In genomic region chr15:77811099-77811760, GRCm38 (mm10) we compare ENCODE assay signal across 14 mouse cellular contexts. TPM values are rescaled to one million over a fixed set of nuclear protein-coding genes. Genes with fewer than 3 reads are reported as not detected.
DNase-seq lines count a peak whose midpoint lies in the region; ATAC-seq lines count a peak whose summit lies in the region.
"Had no signal": no experiment of that assay in that cellular context is flagged by ENCODE, and none has a peak within 500 bp of the region (broad histone marks: within the 10 kb centered on the region; RNA-seq: fewer than 3 reads in every experiment).

No protein-coding gene starts in this region.

- no peak overlapping the region for H3K4me2 ChIP-seq in heart, embryonic 14.5 days (ENCODE audit: low read length)
- H3K4me2 ChIP-seq in midbrain, embryonic 13.5 days (replicated peaks), result no peak overlapping the region
- no peak overlapping the region for H3K4me2 ChIP-seq in midbrain, embryonic 16.5 days (ENCODE audit: low read length)
- H3K4me2 ChIP-seq in midbrain, embryonic 15.5 days, result no peak overlapping the region
- H3K4me2 ChIP-seq: intestine, embryonic 15.5 days; liver, embryonic 11.5 days had no signal

- no peaks in the 10 kb centered on the region for H3K9me3 ChIP-seq in heart, embryonic 14.5 days (ENCODE audit: control insufficient read depth, low read length)
- no peaks in the 10 kb centered on the region for H3K9me3 ChIP-seq in midbrain, embryonic 13.5 days
- H3K9me3 ChIP-seq in midbrain, embryonic 16.5 days (replicated peaks; ENCODE audit: control insufficient read depth, low read length, poor library complexity, severe bottlenecking), result no peaks in the 10 kb centered on the region
- H3K9me3 ChIP-seq in midbrain, embryonic 15.5 days, result no peaks in the 10 kb centered on the region
- H3K9me3 ChIP-seq: intestine, embryonic 15.5 days had no signal

- no peak for DNase-seq in heart, postnatal 25 days (ENCODE audit: low spot score)
- no peak for DNase-seq in Muller cell, postnatal 12 days (ENCODE audit: inconsistent ontology term)
- DNase-seq: cerebellum, postnatal 10 days; kidney, postnatal 36 days; thymus, postnatal 14 days had no signal

- H3K4me1 ChIP-seq in heart, embryonic 14.5 days (ENCODE audit: control insufficient read depth in 2 of 2, insufficient read depth in 2 of 2, low read length in 2 of 2), result peaks cover 43 to 79% of the 10 kb centered on the region in 2 experiments
- H3K4me1 ChIP-seq in midbrain, embryonic 13.5 days (replicated peaks), result peaks cover 18% of the 10 kb centered on the region
- H3K4me1 ChIP-seq in midbrain, embryonic 16.5 days (ENCODE audit: control insufficient read depth, insufficient read depth, low read length), result peaks cover 8% of the 10 kb centered on the region; the same call in 1 of the 2 replicates
- peaks cover 70% of the 10 kb centered on the region for H3K4me1 ChIP-seq in brown adipose tissue, adult 24 weeks (ENCODE audit: control insufficient read depth, insufficient read depth, insufficient read length, low read length)
- H3K4me1 ChIP-seq in midbrain, embryonic 15.5 days, result peaks cover 21% of the 10 kb centered on the region

- WGBS in heart, embryonic 14.5 days, result 35% methylated on average over 11 of the region's 11 CpGs
- WGBS in midbrain, embryonic 13.5 days, result 66% methylated on average over 11 of the region's 11 CpGs
- 56% methylated on average over 11 of the region's 11 CpGs for WGBS in midbrain, embryonic 16.5 days
- WGBS in midbrain, embryonic 15.5 days, result 45% methylated on average over 11 of the region's 11 CpGs

- H3K36me3 ChIP-seq in heart, embryonic 14.5 days (ENCODE audit: control insufficient read depth, insufficient read depth, low read length), result peaks cover 67% of the 10 kb centered on the region
- H3K36me3 ChIP-seq in midbrain, embryonic 13.5 days, result peaks cover 14% of the 10 kb centered on the region
- 0 out of 2 replicates have a peak, but pooled peaks cover 3% of the 10 kb centered on the region for H3K36me3 ChIP-seq in midbrain, embryonic 16.5 days (ENCODE audit: control insufficient read depth, insufficient read depth, low read length)
- no peaks in the 10 kb centered on the region; the same call in 1 of the 2 replicates for H3K36me3 ChIP-seq in midbrain, embryonic 15.5 days (replicated peaks)

- no peak overlapping the region for H3K4me3 ChIP-seq in heart, embryonic 14.5 days (ENCODE audit: control insufficient read depth in 1 of 2, insufficient read depth in 1 of 2, low read depth in 1 of 2, low read length in 2 of 2)
- no peak overlapping the region for H3K4me3 ChIP-seq in midbrain, embryonic 13.5 days (replicated peaks)
- no peak overlapping the region for H3K4me3 ChIP-seq in midbrain, embryonic 16.5 days (ENCODE audit: low read depth, low read length)
- H3K4me3 ChIP-seq in brown adipose tissue, adult 24 weeks (ENCODE audit: insufficient read depth, low read depth, low read length), result no peak overlapping the region
- no peak overlapping the region for H3K4me3 ChIP-seq in midbrain, embryonic 15.5 days
- H3K4me3 ChIP-seq: intestine, embryonic 15.5 days had no signal

- peak overlapping the region; percentile 52; the same call in 1 of the 2 replicates for H3K9ac ChIP-seq in heart, embryonic 14.5 days (ENCODE audit: low read length)
- no peak overlapping the region for H3K9ac ChIP-seq in midbrain, embryonic 13.5 days (replicated peaks)
- H3K9ac ChIP-seq in midbrain, embryonic 16.5 days (ENCODE audit: low read depth, low read length), result no peak overlapping the region
- no peak overlapping the region for H3K9ac ChIP-seq in midbrain, embryonic 15.5 days
- H3K9ac ChIP-seq: intestine, embryonic 15.5 days had no signal

- H3K27me3 ChIP-seq in heart, embryonic 14.5 days (ENCODE audit: control insufficient read depth, insufficient read depth, low read length), result no peaks in the 10 kb centered on the region
- no peaks in the 10 kb centered on the region for H3K27me3 ChIP-seq in midbrain, embryonic 13.5 days
- no peaks in the 10 kb centered on the region for H3K27me3 ChIP-seq in midbrain, embryonic 16.5 days (ENCODE audit: control insufficient read depth, insufficient read depth, low read depth, low read length)
- no peaks in the 10 kb centered on the region for H3K27me3 ChIP-seq in midbrain, embryonic 15.5 days (replicated peaks)
- H3K27me3 ChIP-seq: intestine, embryonic 15.5 days had no signal

- 0 out of 2 replicates have a peak, but pooled peaks have one; percentile 57 for ATAC-seq in heart, embryonic 14.5 days (ENCODE audit: insufficient number of reproducible peaks, insufficient read depth, low FRiP score, low read depth)
- peak; percentile 57; the same call in 1 of the 2 replicates for ATAC-seq in midbrain, embryonic 13.5 days
- ATAC-seq in midbrain, embryonic 16.5 days, result no peak
- ATAC-seq in midbrain, embryonic 15.5 days (replicated peaks), result no peak
- ATAC-seq: forebrain, embryonic 14.5 days; intestine, embryonic 15.5 days; lung, postnatal 0 days had no signal

- intact Hi-C loops in heart, postnatal 25 days (cut with DNase I), result no loop called here

- peak overlapping the region; percentile 71 to 81 for H3K27ac ChIP-seq in heart, embryonic 14.5 days (replicated peaks in 1 of 2; ENCODE audit: control insufficient read depth in 1 of 2, insufficient read depth in 1 of 2, low read depth in 2 of 2, low read length in 2 of 2)
- H3K27ac ChIP-seq in midbrain, embryonic 13.5 days, result peak overlapping the region; percentile 19
- no peak overlapping the region for H3K27ac ChIP-seq in midbrain, embryonic 16.5 days (ENCODE audit: low read length)
- H3K27ac ChIP-seq in brown adipose tissue, adult 24 weeks (replicated peaks; ENCODE audit: low read depth, low read length), result 0 out of 2 replicates have a peak overlapping the region, but pooled peaks have one; percentile 6
- H3K27ac ChIP-seq in midbrain, embryonic 15.5 days, result 0 out of 2 replicates have a peak overlapping the region, but pooled peaks have one; percentile 12
- H3K27ac ChIP-seq: intestine, embryonic 15.5 days had no signal

RNA-seq across cellular contexts. Expression of gene Myh9, which starts 30.7 kb away (rescaled TPM):
- 31.0 and 32.8 TPM in 2 replicates for polyA plus RNA-seq in heart, embryonic 14.5 days (2014; fragmentation: Nextera tagmentation; extraction: Ambion mirVana)
- total RNA-seq in heart, postnatal 25 days (2021), result 100 to 1,000 TPM; 122 to 124 TPM
- polyA plus RNA-seq in midbrain, embryonic 13.5 days (2015; fragmentation: Nextera tagmentation; extraction: Ambion mirVana), result 11.8 and 14.1 TPM in 2 replicates
- 9.5 and 11.2 TPM in 2 replicates for polyA plus RNA-seq in midbrain, embryonic 16.5 days (2015; fragmentation: Nextera tagmentation; extraction: Ambion mirVana)
- 36.0 and 59.3 TPM in 2 replicates for polyA plus RNA-seq in brown adipose tissue, adult 24 weeks (2012; ENCODE audit: insufficient read depth, insufficient read length, missing spikeins)
- polyA plus RNA-seq in midbrain, embryonic 15.5 days (2015; fragmentation: Nextera tagmentation; extraction: Ambion mirVana), result 11.9 and 14.2 TPM in 2 replicates

RNA-seq across cellular contexts. Expression of gene Apol8, which starts 54.4 kb away (rescaled TPM):
- polyA plus RNA-seq in heart, embryonic 14.5 days (2014; fragmentation: Nextera tagmentation; extraction: Ambion mirVana), result not detected in 2 replicates
- total RNA-seq in heart, postnatal 25 days (2021), result not detected
- polyA plus RNA-seq in midbrain, embryonic 13.5 days (2015; fragmentation: Nextera tagmentation; extraction: Ambion mirVana), result 0.23 TPM in 1 of 2 replicates, not detected in the other
- polyA plus RNA-seq in midbrain, embryonic 16.5 days (2015; fragmentation: Nextera tagmentation; extraction: Ambion mirVana), result 0.11 and 0.27 TPM in 2 replicates
- polyA plus RNA-seq in brown adipose tissue, adult 24 weeks (2012; ENCODE audit: insufficient read depth, insufficient read length, missing spikeins), result not detected in 2 replicates
- 0.18 and 0.23 TPM in 2 replicates for polyA plus RNA-seq in midbrain, embryonic 15.5 days (2015; fragmentation: Nextera tagmentation; extraction: Ambion mirVana)

Comparison
In these comparisons a context has a peak if more than half of its experiments do, and no peak if none do; other contexts are left out.
1. ATAC-seq: peak in heart, embryonic 14.5 days (single experiment) and midbrain, embryonic 13.5 days (single experiment); none in midbrain, embryonic 16.5 days (single experiment) and midbrain, embryonic 15.5 days (single experiment).